Mouse (Mus musculus) leukemia stem cell, adult 10-12 weeks (primary cell): ENCODE results near the gene Tmem268. TPM values are rescaled to one million over a fixed set of nuclear protein-coding genes. Genes with fewer than 3 reads are reported as not detected.

ENCODE experiments used
- polyA plus RNA-seq: library from polyadenylated mRNA; stranded (reverse); fragments of >175 nt; gene quantifications from 2 replicates; pipeline ENCODE4 v1.2.3, GENCODE M21; 2012; ENCODE audit warnings: low replicate concordance

Tmem268 gene
- polyA plus RNA-seq: 8.9 and 10.3 TPM in 2 replicates

GRCm38 (mm10) chr4:63558407-63559081 lies at the start of gene Tmem268:
TSS of gene Tmem268 (plus strand) at chr4:63558781.

GRCm38 (mm10) chr4:63544494-63545230 lies 13.9 kb upstream of the Tmem268 start, which contains the start of gene Atp6v1g1:
TSS of gene Atp6v1g1 (plus strand) at chr4:63544772.

GRCm38 (mm10) chr4:63604945-63605344 lies 46.4 kb downstream of the Tmem268 start, which contains the start of gene Gm11213:
TSS of gene Gm11213 (minus strand) at chr4:63605261.

GRCm38 (mm10) chr4:63622378-63622835 lies 63.8 kb downstream of the Tmem268 start, which contains the start of gene Tex48:
TSS of gene Tex48 (minus strand) at chr4:63622428.

Other genes starting within 250 kb of the Tmem268 start
- not detected in 2 replicates for gene Orm1, start 214.2 kb upstream of the Tmem268 start, polyA plus RNA-seq
- gene Orm3, start 202.6 kb upstream of the Tmem268 start, polyA plus RNA-seq: not detected in 2 replicates
- not detected in 2 replicates for gene Orm2, start 196.3 kb upstream of the Tmem268 start, polyA plus RNA-seq
- gene Akna, start 155.4 kb upstream of the Tmem268 start, polyA plus RNA-seq: 84.4 and 103 TPM in 2 replicates
- gene Whrn, start 62.8 kb upstream of the Tmem268 start, polyA plus RNA-seq: 13.1 and 26.2 TPM in 2 replicates
- 29.3 and 42.7 TPM in 2 replicates for gene Atp6v1g1, start 14.0 kb upstream of the Tmem268 start, polyA plus RNA-seq
- not detected in 2 replicates for gene Gm11213, start 46.5 kb downstream of the Tmem268 start, polyA plus RNA-seq
- gene Tex48, start 63.6 kb downstream of the Tmem268 start, polyA plus RNA-seq: not detected in 2 replicates
- not detected in 2 replicates for gene Gm11214, start 104.6 kb downstream of the Tmem268 start, polyA plus RNA-seq
- gene Tnfsf15, start 186.3 kb downstream of the Tmem268 start, polyA plus RNA-seq: 0.07 and 0.11 TPM in 2 replicates